Mouse (Mus musculus): ENCODE data around the gene Car15. TPM values are rescaled to one million over a fixed set of nuclear protein-coding genes. Genes with fewer than 3 reads are reported as not detected.

The Car15 gene
- polyA plus RNA-seq, 1 experiment: 0.66 TPM

DNA sequence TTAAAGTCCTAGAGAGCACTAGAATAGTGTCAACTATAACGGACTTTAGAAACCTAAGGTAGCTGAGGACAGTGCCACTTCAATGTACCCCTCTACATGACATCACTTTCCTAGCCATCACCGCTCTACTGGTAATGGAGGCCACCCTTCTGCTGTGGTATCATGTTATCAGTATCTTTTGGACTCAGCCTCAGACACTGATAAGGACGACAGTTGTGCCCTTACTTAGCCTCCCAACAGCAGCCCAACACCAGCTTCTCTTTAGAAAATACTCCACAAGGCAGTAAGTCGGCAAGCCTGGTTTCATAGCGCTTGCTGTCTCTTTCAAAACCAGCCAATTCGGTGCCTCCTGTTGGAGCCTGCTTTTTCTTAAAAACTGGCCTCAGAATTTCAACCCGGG lies 3.6 kb downstream of the Car15 start:
- Histone ChIP-seq H3ac (ENCODE audit: control insufficient read depth, insufficient read length, low read depth) (no peak overlapping the region), H3K27me3 (ENCODE audit: control insufficient read depth, insufficient read depth, insufficient read length) (peaks cover 72% of the 10 kb centered on the region), H3K36me3 (ENCODE audit: control insufficient read depth, insufficient read depth) (no peaks in the 10 kb centered on the region), H3K79me3 (ENCODE audit: low read depth) (no peaks in the 10 kb centered on the region), H3K4me3 (ENCODE audit: insufficient read depth, poor library complexity, severe bottlenecking) (no peak overlapping the region), H3K79me2 (ENCODE audit: control insufficient read depth, insufficient read depth) (no peaks in the 10 kb centered on the region)
- no peak for TF ChIP-seq MYOG (IDR thresholded peaks at IDR 0.05; ENCODE audit: control insufficient read depth, extremely low read depth, insufficient read length)
- no peak for TF ChIP-seq CTCF (IDR thresholded peaks at IDR 0.05; ENCODE audit: control insufficient read depth, insufficient read depth, insufficient read length)
- no peak for TF ChIP-seq MYOD1 (IDR thresholded peaks at IDR 0.05; ENCODE audit: control insufficient read depth, insufficient read length, low read depth)
- TF ChIP-seq USF1 (IDR thresholded peaks at IDR 0.05; ENCODE audit: low read depth): no peak
- no peak for TF ChIP-seq CEBPB (IDR thresholded peaks at IDR 0.05; ENCODE audit: low read depth)
- TF ChIP-seq FOSL1 (IDR thresholded peaks at IDR 0.05; ENCODE audit: insufficient read depth, low read length, poor library complexity, severe bottlenecking): no peak
- TF ChIP-seq MAX (IDR thresholded peaks at IDR 0.05): no peak

GRCm38 (mm10) chr16:17833681-17834399 lies 4.3 kb downstream of the Car15 start:
- Histone ChIP-seq H3K27me3 (ENCODE audit: control insufficient read depth, insufficient read depth, insufficient read length) (peaks cover 74% of the 10 kb centered on the region), H3ac (ENCODE audit: control insufficient read depth, insufficient read length, low read depth) (peak overlapping the region; percentile 55), H3K79me2 (ENCODE audit: control insufficient read depth, insufficient read depth) (no peaks in the 10 kb centered on the region), H3K36me3 (ENCODE audit: control insufficient read depth, insufficient read depth) (no peaks in the 10 kb centered on the region), H3K4me3 (ENCODE audit: insufficient read depth, poor library complexity, severe bottlenecking) (no peak overlapping the region), H3K79me3 (ENCODE audit: low read depth) (no peaks in the 10 kb centered on the region)
- TF ChIP-seq MYOD1 (IDR thresholded peaks at IDR 0.05; ENCODE audit: control insufficient read depth, insufficient read length, low read depth) (no peak), CTCF (IDR thresholded peaks at IDR 0.05; ENCODE audit: control insufficient read depth, insufficient read depth, insufficient read length) (no peak), FOSL1 (IDR thresholded peaks at IDR 0.05; ENCODE audit: insufficient read depth, low read length, poor library complexity, severe bottlenecking) (no peak), MYOG (IDR thresholded peaks at IDR 0.05; ENCODE audit: control insufficient read depth, extremely low read depth, insufficient read length) (no peak), MAX (IDR thresholded peaks at IDR 0.05) (no peak), CEBPB (IDR thresholded peaks at IDR 0.05; ENCODE audit: low read depth) (no peak), USF1 (IDR thresholded peaks at IDR 0.05; ENCODE audit: low read depth) (no peak)

- Histone ChIP-seq H3K79me2 (ENCODE audit: control insufficient read depth, insufficient read depth) (no peaks in the 10 kb centered on the region), H3K27me3 (ENCODE audit: control insufficient read depth, insufficient read depth, insufficient read length) (peaks cover 79% of the 10 kb centered on the region), H3K79me3 (ENCODE audit: low read depth) (no peaks in the 10 kb centered on the region), H3K4me3 (ENCODE audit: insufficient read depth, poor library complexity, severe bottlenecking) (no peak overlapping the region), H3ac (ENCODE audit: control insufficient read depth, insufficient read length, low read depth) (peak overlapping the region; percentile 55), H3K36me3 (ENCODE audit: control insufficient read depth, insufficient read depth) (no peaks in the 10 kb centered on the region)
- TF ChIP-seq FOSL1 (IDR thresholded peaks at IDR 0.05; ENCODE audit: insufficient read depth, low read length, poor library complexity, severe bottlenecking): no peak
- TF ChIP-seq CTCF (IDR thresholded peaks at IDR 0.05; ENCODE audit: control insufficient read depth, insufficient read depth, insufficient read length): no peak
- no peak for TF ChIP-seq CEBPB (IDR thresholded peaks at IDR 0.05; ENCODE audit: low read depth)
- TF ChIP-seq MYOG (IDR thresholded peaks at IDR 0.05; ENCODE audit: control insufficient read depth, extremely low read depth, insufficient read length): no peak
- TF ChIP-seq USF1 (IDR thresholded peaks at IDR 0.05; ENCODE audit: low read depth): no peak
- no peak for TF ChIP-seq MYOD1 (IDR thresholded peaks at IDR 0.05; ENCODE audit: control insufficient read depth, insufficient read length, low read depth)
- TF ChIP-seq MAX (IDR thresholded peaks at IDR 0.05): no peak
Measured at GRCm38 (mm10) chr16:17833321-17833680, 4.9 kb downstream of the Car15 start.

GRCm38 (mm10) chr16:17832821-17833220 lies 5.3 kb downstream of the Car15 start, which contains the start of gene B830017H08Rik:
TSS of gene B830017H08Rik (plus strand) at chr16:17833121.
- TF ChIP-seq MYOD1 (IDR thresholded peaks at IDR 0.05; ENCODE audit: control insufficient read depth, insufficient read length, low read depth) (no peak), CTCF (IDR thresholded peaks at IDR 0.05; ENCODE audit: control insufficient read depth, insufficient read depth, insufficient read length) (no peak), CEBPB (IDR thresholded peaks at IDR 0.05; ENCODE audit: low read depth) (no peak), USF1 (IDR thresholded peaks at IDR 0.05; ENCODE audit: low read depth) (no peak), MAX (IDR thresholded peaks at IDR 0.05) (no peak), MYOG (IDR thresholded peaks at IDR 0.05; ENCODE audit: control insufficient read depth, extremely low read depth, insufficient read length) (no peak), FOSL1 (IDR thresholded peaks at IDR 0.05; ENCODE audit: insufficient read depth, low read length, poor library complexity, severe bottlenecking) (no peak)
- H3K27me3 ChIP-seq (ENCODE audit: control insufficient read depth, insufficient read depth, insufficient read length): peaks cover 79% of the 10 kb centered on the region
- peak within 1 kb of the TSS; percentile 55 for H3ac ChIP-seq (ENCODE audit: control insufficient read depth, insufficient read length, low read depth)
- no peaks in the 10 kb centered on the region for H3K79me3 ChIP-seq (ENCODE audit: low read depth)
- no peaks in the 10 kb centered on the region for H3K79me2 ChIP-seq (ENCODE audit: control insufficient read depth, insufficient read depth)
- no peaks in the 10 kb centered on the region for H3K36me3 ChIP-seq (ENCODE audit: control insufficient read depth, insufficient read depth)
- no peak within 1 kb of the TSS for H3K4me3 ChIP-seq (ENCODE audit: insufficient read depth, poor library complexity, severe bottlenecking)

GRCm38 (mm10) chr16:17831781-17832180 lies 6.4 kb downstream of the Car15 start:
- peaks cover 83% of the 10 kb centered on the region for H3K27me3 ChIP-seq (ENCODE audit: control insufficient read depth, insufficient read depth, insufficient read length)
- TF ChIP-seq USF1 (IDR thresholded peaks at IDR 0.05; ENCODE audit: low read depth) (no peak), CTCF (IDR thresholded peaks at IDR 0.05; ENCODE audit: control insufficient read depth, insufficient read depth, insufficient read length) (no peak)
- H3K79me2 ChIP-seq (ENCODE audit: control insufficient read depth, insufficient read depth): no peaks in the 10 kb centered on the region
- H3K4me3 ChIP-seq (ENCODE audit: insufficient read depth, poor library complexity, severe bottlenecking): no peak overlapping the region
- H3ac ChIP-seq (ENCODE audit: control insufficient read depth, insufficient read length, low read depth): peak overlapping the region; percentile 18
- H3K36me3 ChIP-seq (ENCODE audit: control insufficient read depth, insufficient read depth): no peaks in the 10 kb centered on the region
- no peaks in the 10 kb centered on the region for H3K79me3 ChIP-seq (ENCODE audit: low read depth)

All from C2C12 (cell line).